Mouse (Mus musculus): ENCODE results near the gene Pias3. TPM values are rescaled to one million over a fixed set of nuclear protein-coding genes. Genes with fewer than 3 reads are reported as not detected.

Gene Pias3
- polyA plus RNA-seq, 1 experiment, result 13.0 TPM

- no peak for TF ChIP-seq GATA1 (IDR thresholded peaks at IDR 0.05; ENCODE audit: low read length)
Observed at GRCm38 (mm10) chr3:96744348-96744747, 48.2 kb downstream of the Pias3 start.

DNA sequence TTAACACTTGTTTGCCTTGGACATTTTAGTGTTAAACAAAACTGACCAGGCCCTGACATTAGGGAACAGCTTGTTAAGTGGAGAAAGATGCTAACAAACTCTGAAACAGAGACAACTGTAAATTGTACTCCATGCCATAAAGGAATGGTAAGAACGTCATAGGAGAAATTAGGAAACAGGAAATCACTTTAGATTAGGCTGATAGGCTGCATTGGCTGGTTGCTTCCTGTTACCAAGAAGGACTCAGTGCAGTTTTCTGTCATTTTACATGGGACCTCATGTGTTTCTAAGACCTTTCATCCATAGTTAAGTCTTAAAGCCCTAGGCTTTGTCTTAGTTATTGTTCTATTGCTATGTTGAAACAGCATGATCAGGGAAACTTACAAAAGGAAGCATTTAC, 50.6 kb downstream of the Pias3 start:
- TF ChIP-seq GATA1 (IDR thresholded peaks at IDR 0.05; ENCODE audit: low read length), result no peak

Other genes with a start within 250 kb of the Pias3 start
- gene BC107364, start 244.1 kb upstream of the Pias3 start, polyA plus RNA-seq (2012), result not detected in 2 replicates
- gene Hfe2, start 171.2 kb upstream of the Pias3 start, polyA plus RNA-seq (2012), result not detected in 2 replicates
- gene Txnip, start 138.4 kb upstream of the Pias3 start, polyA plus RNA-seq (2012), result 9.6 and 10.6 TPM in 2 replicates
- gene Gm16253, start 119.4 kb upstream of the Pias3 start, polyA plus RNA-seq (2012), result not detected in 2 replicates
- 9.8 and 14.7 TPM in 2 replicates for gene Polr3gl, start 102.2 kb upstream of the Pias3 start, polyA plus RNA-seq (2012)
- 0.03 TPM in 1 of 2 replicates, not detected in the other for gene Ankrd34a, start 99.7 kb upstream of the Pias3 start, polyA plus RNA-seq (2012)
- gene Lix1l, start 95.2 kb upstream of the Pias3 start, polyA plus RNA-seq (2012), result 0.70 and 0.92 TPM in 2 replicates
- 51.9 and 144 TPM in 2 replicates for gene Rbm8a, start 66.5 kb upstream of the Pias3 start, polyA plus RNA-seq (2012)
- gene Pex11b, start 61.0 kb upstream of the Pias3 start, polyA plus RNA-seq (2012), result 3.1 and 4.7 TPM in 2 replicates
- gene Gm42957, start 60.9 kb upstream of the Pias3 start, polyA plus RNA-seq (2012), result 0.16 TPM in 1 of 2 replicates, not detected in the other
- gene Itga10, start 50.8 kb upstream of the Pias3 start, polyA plus RNA-seq (2012), result 0.15 and 0.18 TPM in 2 replicates
- gene Ankrd35, start 26.3 kb upstream of the Pias3 start, polyA plus RNA-seq (2012), result not detected in 2 replicates
- 0.18 and 0.29 TPM in 2 replicates for gene Nudt17, start 12.2 kb downstream of the Pias3 start, polyA plus RNA-seq (2012)
- gene Polr3c, start 31.2 kb downstream of the Pias3 start, polyA plus RNA-seq (2012), result 8.2 and 8.5 TPM in 2 replicates
- 18.9 and 25.4 TPM in 2 replicates for gene Rnf115, start 31.3 kb downstream of the Pias3 start, polyA plus RNA-seq (2012)
- gene Pdzk1, start 132.9 kb downstream of the Pias3 start, polyA plus RNA-seq (2012), result 0.02 TPM in 1 of 2 replicates, not detected in the other
- not detected in 2 replicates for gene Cd160, start 133.0 kb downstream of the Pias3 start, polyA plus RNA-seq (2012)
- gene Gja5, start 208.3 kb downstream of the Pias3 start, polyA plus RNA-seq (2012), result 0.03 and 0.05 TPM in 2 replicates
- gene Gpr89, start 209.0 kb downstream of the Pias3 start, polyA plus RNA-seq (2012), result 1.9 and 2.9 TPM in 2 replicates
- not detected in 2 replicates for gene Gja8, start 229.6 kb downstream of the Pias3 start, polyA plus RNA-seq (2012)

Data from G1E-ER4 (cell line).